Mouse (Mus musculus) intestine, embryonic 15.5 days (tissue): ENCODE data around the gene Man1a2. TPM values are rescaled to one million over a fixed set of nuclear protein-coding genes. Genes with fewer than 3 reads are reported as not detected.

ENCODE experiments used
- polyA plus RNA-seq: library from polyadenylated mRNA; unstranded; fragments of >200 nt; fragmentation: Nextera tagmentation; extraction: Ambion mirVana; gene quantifications from 2 replicates; pipeline ENCODE4 v1.2.1, GENCODE M21; 2015

Gene Man1a2
- polyA plus RNA-seq, 1 experiment from 2014 or later = 88.8 TPM

Other genes starting within 250 kb of the Man1a2 start
- 11.1 and 15.8 TPM in 2 replicates for gene Tent5c, start 196.2 kb downstream of the Man1a2 start, polyA plus RNA-seq
- gene Vtcn1, start 140.0 kb upstream of the Man1a2 start, polyA plus RNA-seq = 0.38 and 0.42 TPM in 2 replicates
- gene Trim45, start 236.7 kb upstream of the Man1a2 start, polyA plus RNA-seq = 3.8 and 5.0 TPM in 2 replicates